Mouse (Mus musculus): ENCODE results near the gene Snrpa. TPM values are rescaled to one million over a fixed set of nuclear protein-coding genes. Genes with fewer than 3 reads are reported as not detected.
"Not testable (repeated sequence)": the region's sequence is repeated elsewhere in the genome, so short reads cannot be mapped to it uniquely, and the experiment has no call there.

Snrpa gene
- total RNA-seq (2014; rRNA removed; ENCODE audit: low replicate concordance) (78.2 and 79.4 TPM in 2 replicates), polyA plus RNA-seq (2015; fragmentation: Nextera tagmentation; extraction: Ambion mirVana) (60.5 and 69.3 TPM in 2 replicates)

DNA sequence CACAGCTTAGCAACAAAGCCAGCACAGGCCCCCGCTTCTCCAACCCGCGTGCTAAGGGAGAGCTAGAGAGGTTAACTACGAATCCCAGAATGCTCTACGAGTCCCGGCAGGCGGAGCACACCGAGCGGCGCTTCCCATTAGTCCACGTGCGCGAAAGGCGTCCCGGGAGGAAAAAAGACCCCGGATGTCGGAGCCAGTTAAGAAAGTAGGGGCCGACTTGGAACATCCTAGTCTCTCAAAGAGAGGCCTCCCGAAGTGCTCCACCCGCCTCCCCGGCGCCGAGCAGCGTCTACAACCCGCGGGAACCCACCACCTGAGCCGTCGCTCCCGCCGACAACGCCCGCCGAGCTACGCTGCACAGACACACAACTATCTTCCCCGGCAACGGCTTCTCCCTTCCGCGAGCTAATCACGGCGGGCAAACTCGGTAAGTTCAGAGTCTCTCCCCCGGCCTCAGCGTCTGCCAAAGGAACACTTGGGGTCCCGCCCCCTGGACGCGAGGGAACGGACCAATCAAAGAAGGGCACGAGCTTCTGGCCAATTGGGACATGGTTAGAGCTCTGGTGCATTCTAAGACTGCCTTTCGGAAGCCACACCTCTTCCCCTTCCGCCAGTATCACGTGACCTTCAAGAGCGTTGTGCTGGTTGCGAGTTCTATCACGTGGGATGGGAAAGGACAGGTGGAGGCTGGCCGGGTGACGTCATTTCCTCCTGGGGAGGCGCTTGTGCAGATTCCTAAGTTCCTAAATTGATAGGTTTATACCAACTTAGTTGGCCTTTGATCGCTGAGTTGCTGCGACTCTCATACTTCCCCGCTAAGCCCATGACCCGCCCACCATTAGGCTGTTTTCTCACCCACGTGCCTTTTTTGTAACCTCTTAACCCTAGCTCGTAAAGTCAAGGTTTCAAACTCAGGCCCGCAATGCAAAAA, at the start of gene Snrpa, which contains the start of gene BC024978:
Gene Snrpa (minus strand): TSS at position 591 of the 931 bp plus-strand sequence.
Gene BC024978 (plus strand): TSS at position 101 of the 931 bp plus-strand sequence.
- Histone ChIP-seq H3K27me3 (ENCODE audit: control insufficient read depth, insufficient read depth, low read length) (no peaks in the 10 kb centered on the region), H3K9me3 (replicated peaks; ENCODE audit: control insufficient read depth, low read length) (no peaks in the 10 kb centered on the region), H3K27ac (ENCODE audit: low read depth) (peak within 1 kb of the TSS; percentile 99), H3K4me2 (ENCODE audit: low read depth, low read length) (peak within 1 kb of the TSS; percentile 70), H3K36me3 (replicated peaks; ENCODE audit: control insufficient read depth, insufficient read depth, low read length) (peaks cover 32% of the 10 kb centered on the region), H3K9ac (replicated peaks; ENCODE audit: low read depth, low read length) (peak within 1 kb of the TSS; percentile 90), H3K4me1 (ENCODE audit: control insufficient read depth, insufficient read depth) (peaks cover 13% of the 10 kb centered on the region), H3K4me3 (ENCODE audit: low read depth, low read length) (peak within 1 kb of the TSS; percentile 83)
- TF ChIP-seq EP300 (IDR thresholded peaks at IDR 0.05; ENCODE audit: low read depth), result peak; percentile 30; the same call in 1 of the 2 replicates
- no peak for TF ChIP-seq CTCF (IDR thresholded peaks at IDR 0.05; ENCODE audit: low read depth)
- peak; percentile 98 for ATAC-seq (ENCODE audit: insufficient read depth, low read depth)
- WGBS, result under 1% methylated on average over 63 of the region's 64 CpGs
- DNase-seq (ENCODE audit: low spot score), result peak; percentile 100

DNA sequence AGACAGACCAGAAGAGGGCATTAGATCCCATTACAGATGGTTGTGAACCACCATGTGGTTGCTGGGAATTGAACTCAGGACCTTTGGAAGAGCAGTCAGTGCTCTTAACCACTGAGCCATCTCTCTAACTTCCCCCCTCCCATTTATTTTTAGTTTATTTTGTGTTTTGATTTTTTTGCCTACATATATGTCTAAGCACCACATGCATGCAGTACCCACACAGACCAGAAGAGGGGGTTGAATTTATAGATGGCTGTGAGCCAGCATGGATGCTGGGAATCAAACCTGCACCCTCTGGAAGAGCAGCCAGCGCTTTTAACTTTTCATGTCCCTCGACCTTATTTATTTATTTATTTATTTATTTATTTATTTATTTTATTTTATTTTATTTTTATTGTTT, 48.0 kb upstream of the Snrpa start:
- peaks cover 22% of the 10 kb centered on the region for H3K36me3 ChIP-seq (replicated peaks; ENCODE audit: control insufficient read depth, insufficient read depth, low read length)
- not testable (repeated sequence) for ATAC-seq (ENCODE audit: insufficient read depth, low read depth)

DNA sequence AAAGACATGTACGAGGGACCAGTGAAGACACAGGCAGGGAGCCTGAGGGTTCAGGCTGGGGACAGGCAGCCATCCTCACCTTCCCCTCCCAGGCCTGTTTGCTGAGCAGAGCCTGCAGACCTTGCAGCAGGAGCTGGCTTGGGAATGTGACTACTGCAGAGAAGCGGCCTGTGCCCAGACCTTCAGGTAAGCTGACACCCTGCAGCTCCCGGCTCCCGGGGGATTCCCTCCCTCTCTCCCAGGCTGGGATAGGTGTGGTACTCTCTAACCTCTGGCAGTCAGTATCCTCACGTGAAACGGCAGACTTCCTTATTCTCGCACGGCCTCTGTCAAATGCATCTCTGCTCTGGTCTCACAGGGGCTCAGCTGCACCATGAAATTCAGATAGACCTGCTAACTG, 47.1 kb upstream of the Snrpa start:
- Histone ChIP-seq H3K36me3 (replicated peaks; ENCODE audit: control insufficient read depth, insufficient read depth, low read length) (peaks cover 22% of the 10 kb centered on the region), H3K4me3 (ENCODE audit: low read depth, low read length) (no peak overlapping the region), H3K27me3 (ENCODE audit: control insufficient read depth, insufficient read depth, low read length) (no peaks in the 10 kb centered on the region), H3K4me1 (ENCODE audit: control insufficient read depth, insufficient read depth) (no peaks in the 10 kb centered on the region), H3K9ac (replicated peaks; ENCODE audit: low read depth, low read length) (no peak overlapping the region), H3K9me3 (replicated peaks; ENCODE audit: control insufficient read depth, low read length) (no peaks in the 10 kb centered on the region), H3K27ac (ENCODE audit: low read depth) (no peak overlapping the region), H3K4me2 (ENCODE audit: low read depth, low read length) (no peak overlapping the region)
- 58% methylated on average over 8 of the region's 8 CpGs for WGBS
- TF ChIP-seq EP300 (IDR thresholded peaks at IDR 0.05; ENCODE audit: low read depth) (no peak), CTCF (IDR thresholded peaks at IDR 0.05; ENCODE audit: low read depth) (no peak)
- no peak for ATAC-seq (ENCODE audit: insufficient read depth, low read depth)
- no peak for DNase-seq (ENCODE audit: low spot score)

More for the DNA sequence above, 48.0 kb upstream of the Snrpa start:
- 79% methylated on average over 2 of the region's 2 CpGs for WGBS
- not testable (repeated sequence) for H3K9ac ChIP-seq (replicated peaks; ENCODE audit: low read depth, low read length); DNase-seq (ENCODE audit: low spot score); H3K9me3 ChIP-seq (replicated peaks; ENCODE audit: control insufficient read depth, low read length); H3K4me3 ChIP-seq (ENCODE audit: low read depth, low read length); H3K4me1 ChIP-seq (ENCODE audit: control insufficient read depth, insufficient read depth); H3K27me3 ChIP-seq (ENCODE audit: control insufficient read depth, insufficient read depth, low read length); H3K4me2 ChIP-seq (ENCODE audit: low read depth, low read length); H3K27ac ChIP-seq (ENCODE audit: low read depth)

GRCm38 (mm10) chr7:27238568-27238967, 42.5 kb upstream of the Snrpa start:
- H3K36me3 ChIP-seq (replicated peaks; ENCODE audit: control insufficient read depth, insufficient read depth, low read length), result peaks cover 19% of the 10 kb centered on the region
- no peak overlapping the region for H3K4me2 ChIP-seq (ENCODE audit: low read depth, low read length)
- 85% methylated on average over 5 of the region's 5 CpGs for WGBS
- no peak overlapping the region for H3K4me3 ChIP-seq (ENCODE audit: low read depth, low read length)
- H3K27ac ChIP-seq (ENCODE audit: low read depth), result no peak overlapping the region
- H3K4me1 ChIP-seq (ENCODE audit: control insufficient read depth, insufficient read depth), result 0 out of 2 replicates have a peak, but pooled peaks cover under 1% of the 10 kb centered on the region
- no peaks in the 10 kb centered on the region for H3K9me3 ChIP-seq (replicated peaks; ENCODE audit: control insufficient read depth, low read length)
- no peak for DNase-seq (ENCODE audit: low spot score)
- no peaks in the 10 kb centered on the region for H3K27me3 ChIP-seq (ENCODE audit: control insufficient read depth, insufficient read depth, low read length)
- ATAC-seq (ENCODE audit: insufficient read depth, low read depth), result no peak
- TF ChIP-seq EP300 (IDR thresholded peaks at IDR 0.05; ENCODE audit: low read depth), result no peak
- TF ChIP-seq CTCF (IDR thresholded peaks at IDR 0.05; ENCODE audit: low read depth), result no peak
- no peak overlapping the region for H3K9ac ChIP-seq (replicated peaks; ENCODE audit: low read depth, low read length)

DNA sequence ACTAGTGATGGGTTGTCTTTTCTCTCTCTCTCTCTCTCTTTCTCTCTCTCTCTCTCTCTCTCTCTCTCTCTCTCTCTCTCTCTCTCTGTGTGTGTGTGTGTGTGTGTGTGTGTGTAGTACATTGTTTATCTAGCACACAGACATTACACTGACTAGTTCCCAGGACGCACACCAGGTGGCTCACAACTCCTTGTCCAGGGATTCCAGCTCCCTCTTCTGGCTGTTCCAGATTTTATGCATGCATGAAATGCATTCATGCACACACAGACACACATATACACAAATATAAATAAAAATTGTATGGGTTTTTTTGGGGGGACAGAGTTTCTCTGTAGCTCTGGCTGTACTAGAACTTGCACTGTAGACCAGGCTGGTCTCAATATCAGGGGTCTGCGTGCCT, 41.5 kb upstream of the Snrpa start:
- Histone ChIP-seq H3K9ac (replicated peaks; ENCODE audit: low read depth, low read length) (no peak overlapping the region), H3K4me3 (ENCODE audit: low read depth, low read length) (no peak overlapping the region), H3K4me1 (ENCODE audit: control insufficient read depth, insufficient read depth) (peaks cover 5% of the 10 kb centered on the region), H3K9me3 (replicated peaks; ENCODE audit: control insufficient read depth, low read length) (no peaks in the 10 kb centered on the region), H3K36me3 (replicated peaks; ENCODE audit: control insufficient read depth, insufficient read depth, low read length) (peaks cover 11% of the 10 kb centered on the region), H3K27ac (ENCODE audit: low read depth) (no peak overlapping the region), H3K4me2 (ENCODE audit: low read depth, low read length) (no peak overlapping the region), H3K27me3 (ENCODE audit: control insufficient read depth, insufficient read depth, low read length) (no peaks in the 10 kb centered on the region)
- WGBS, result 85% methylated on average over 2 of the region's 2 CpGs
- ATAC-seq (ENCODE audit: insufficient read depth, low read depth) (no peak), DNase-seq (ENCODE audit: low spot score) (no peak)
- TF ChIP-seq CTCF (IDR thresholded peaks at IDR 0.05; ENCODE audit: low read depth) (no peak), EP300 (IDR thresholded peaks at IDR 0.05; ENCODE audit: low read depth) (no peak)
